Mouse (Mus musculus): ENCODE data around the gene Plekhg5.

DNA sequence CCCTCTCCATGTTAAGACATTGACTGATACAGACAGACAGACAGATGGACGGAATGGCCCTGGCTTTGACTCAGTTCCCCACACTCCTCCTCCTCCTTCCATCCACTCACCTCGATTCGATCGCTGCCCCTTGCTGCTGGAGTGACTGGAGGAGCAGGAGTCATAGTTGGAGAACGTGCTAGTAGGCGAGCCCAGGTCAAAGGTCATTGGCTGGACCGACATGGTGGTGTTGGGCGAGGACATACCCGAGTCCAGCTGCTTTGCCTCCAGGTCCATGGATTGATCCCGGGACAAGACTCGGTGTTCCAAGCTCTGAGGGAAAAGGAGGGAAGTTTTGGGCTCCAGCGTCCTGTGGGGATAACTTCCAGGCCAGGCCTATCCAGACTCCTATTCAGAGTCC, 63.1 kb downstream of the Plekhg5 start:
- TF ChIP-seq CTCF (IDR thresholded peaks at IDR 0.05) (no peak), EP300 (IDR thresholded peaks at IDR 0.05) (no peak)
